Mouse (Mus musculus) testis, adult 2 months (tissue): ENCODE measurements around the gene Pxdc1.

ENCODE experiments used
- CTCF ChIP-seq: fragments of 200-500 bp; IDR thresholded peaks from 2 replicates; pipeline ENCODE4 v1.5.1; 2012; ENCODE audit warnings: low read depth, mild to moderate bottlenecking, inconsistent platforms, low read length, moderate library complexity; ENCODE audit not compliant: control insufficient read depth, insufficient read depth, insufficient replicate concordance
- POLR2A ChIP-seq: fragments of 200-500 bp; IDR thresholded peaks from 2 replicates; pipeline ENCODE4 v1.6.1; 2012; ENCODE audit warnings: low read depth, mild to moderate bottlenecking, inconsistent platforms, low read length, moderate library complexity; ENCODE audit not compliant: control insufficient read depth

GRCm38 (mm10) chr13:34667197-34667596, 13.9 kb upstream of the Pxdc1 start:
- TF ChIP-seq CTCF (no peak), POLR2A (no peak)
